Mouse (Mus musculus) macrophage (primary cell): ENCODE measurements around the gene Zfp628. TPM values are rescaled to one million over a fixed set of nuclear protein-coding genes. Genes with fewer than 3 reads are reported as not detected.
"Not testable (repeated sequence)": the region's sequence is repeated elsewhere in the genome, so short reads cannot be mapped to it uniquely, and the experiment has no call there.

Source experiments
- H3K27ac ChIP-seq: fragments of 350-480 bp; formaldehyde crosslinking; 2 replicates; pipeline ENCODE4 v1.9.0; 2021
- H3K36me3 ChIP-seq: fragments of 350-480 bp; formaldehyde crosslinking; 2 replicates; pipeline ENCODE4 v1.9.0; 2021; ENCODE audit errors: inconsistent target
- H3K4me3 ChIP-seq: fragments of 350-480 bp; formaldehyde crosslinking; 2 replicates; pipeline ENCODE4 v1.9.0; 2021; ENCODE audit errors: inconsistent target
- H3K79me2 ChIP-seq: fragments of 350-480 bp; formaldehyde crosslinking; 2 replicates; pipeline ENCODE4 v1.9.0; 2021; ENCODE audit errors: inconsistent target
- WGBS: methylation state at CpG from one replicate; pipeline ENCODE4 v1.1.7; 2026; ENCODE audit warnings: inconsistent platforms; ENCODE audit not compliant: missing documents; 5-methylcytosine and 5-hydroxymethylcytosine counted together
- polyA plus RNA-seq: library from polyadenylated mRNA; stranded (reverse); fragments of 250-400 nt; gene quantifications from 3 replicates; pipeline ENCODE4 v1.2.4, GENCODE M21; 2018; ENCODE audit warnings: inconsistent platforms
- total RNA-seq, 78 experiments: library from RNA; depleted of rRNA; stranded (reverse); fragments of 250-400 nt; gene quantifications; 1 replicate in 9 of 78; 2 replicates in 24 of 78; 3 replicates in 43 of 78; 4 replicates in 2 of 78; pipeline ENCODE4 v1.2.4; 2018; ENCODE audit warnings: inconsistent platforms in 56 of 78

Zfp628 gene
- 10 to 100 TPM in 9 of 26 experiments, 1 to 10 TPM in 17; 4.8 to 12.2 (median 8.9) TPM for total RNA-seq (2018; cell fraction: chromatin; rRNA removed)
- total RNA-seq (2018; cell fraction: cytosol; rRNA removed): 1 to 10 TPM; 5.0 to 8.7 (median 6.9) TPM
- total RNA-seq (2018; cell fraction: nucleus; rRNA removed): 10 to 100 TPM in 8 of 26 experiments, 1 to 10 TPM in 18; 5.9 to 11.3 (median 9.1) TPM
- polyA plus RNA-seq: 3.1 to 5.6 TPM (median 4.4 TPM) in 3 replicates

DNA sequence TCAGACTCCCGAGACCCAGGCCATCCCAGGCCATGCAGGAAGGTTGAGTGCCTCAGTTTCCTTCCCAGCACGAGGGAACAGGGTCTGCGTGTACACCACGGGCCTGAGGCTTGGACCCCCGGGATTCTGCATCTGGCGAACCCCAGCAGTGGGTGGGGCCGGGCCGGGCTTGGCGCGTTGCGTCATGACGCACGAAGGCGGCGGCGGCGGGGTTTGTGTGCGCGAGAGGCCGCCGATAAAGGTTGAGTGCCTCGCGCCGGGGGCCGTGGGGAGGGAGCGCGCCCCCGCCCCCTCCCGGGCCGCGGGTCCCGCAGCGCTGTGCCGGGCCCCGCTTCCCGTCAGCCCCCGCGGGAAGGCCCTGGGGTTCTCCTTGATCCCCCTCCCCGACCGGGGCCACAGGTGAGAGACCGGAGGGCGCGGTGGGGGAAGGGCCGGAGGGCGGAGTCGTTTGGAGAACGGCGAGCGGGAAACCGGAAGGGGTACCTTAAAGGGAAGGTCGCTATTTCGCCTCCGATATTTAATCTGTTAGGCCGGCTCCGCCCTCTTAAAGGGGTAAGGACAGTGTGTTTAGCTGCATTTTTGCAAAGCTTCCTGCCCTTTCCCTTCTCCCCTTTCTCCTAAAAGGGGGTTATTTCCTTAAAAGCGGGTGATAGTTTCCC is at the start of gene Zfp628:
TSS of gene Zfp628 (plus strand) at position 211 of the 659 bp plus-strand sequence.
- H3K79me2 ChIP-seq: peaks cover 30% of the 10 kb centered on the region
- peak within 1 kb of the TSS; percentile 81 for H3K4me3 ChIP-seq
- peak within 1 kb of the TSS; percentile 73 for H3K27ac ChIP-seq
- WGBS: 1% methylated on average over 56 of the region's 56 CpGs
- peaks cover 19% of the 10 kb centered on the region; the same call in 1 of the 2 replicates for H3K36me3 ChIP-seq

DNA sequence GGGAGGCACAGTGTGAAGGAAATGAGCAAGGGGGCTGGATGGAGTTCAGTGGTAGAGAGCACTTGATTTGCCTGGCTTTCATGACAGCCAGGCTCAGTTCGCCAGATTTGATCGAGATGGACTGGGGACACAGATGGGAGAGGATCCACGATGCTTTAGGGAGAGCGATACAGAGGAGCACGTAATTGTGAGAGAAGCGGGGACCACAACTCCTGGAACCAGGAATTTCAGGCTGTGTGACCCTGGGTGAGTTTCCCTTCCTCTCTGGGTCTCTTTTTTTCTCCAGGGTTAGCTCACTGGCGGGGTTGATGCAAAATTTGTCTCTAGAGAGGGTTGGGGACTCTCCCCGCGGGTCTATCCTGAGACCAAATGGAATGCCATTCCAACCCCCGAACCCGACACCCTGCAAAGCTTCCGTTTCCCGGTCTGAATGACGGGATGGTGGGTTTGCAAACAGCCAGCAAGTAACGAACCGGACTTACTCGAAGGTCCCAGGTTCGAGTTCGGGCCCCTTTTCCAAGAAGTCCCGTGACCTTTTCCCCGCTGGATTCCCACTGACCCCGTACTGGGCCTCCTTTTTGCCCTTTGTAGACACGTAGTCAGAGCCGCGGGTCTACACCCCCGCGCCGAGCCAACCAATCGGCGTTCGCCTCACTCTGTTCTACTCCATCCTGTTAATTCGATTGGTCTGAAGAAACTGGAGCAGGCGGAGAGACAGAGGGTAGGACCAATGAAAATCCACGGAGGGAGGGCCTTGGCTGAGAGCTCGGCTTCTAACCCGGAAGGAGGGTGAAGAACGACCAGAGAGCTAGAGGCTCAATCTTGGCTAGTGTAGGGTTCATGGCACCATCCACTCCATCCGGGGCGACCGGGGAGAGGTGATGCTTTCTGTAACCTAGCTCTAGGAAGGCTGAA is 49.2 kb upstream of the Zfp628 start:
- Histone ChIP-seq H3K36me3 (no peaks in the 10 kb centered on the region), H3K4me3 (peak overlapping the region; percentile 83), H3K79me2 (no peaks in the 10 kb centered on the region), H3K27ac (peak overlapping the region; percentile 82)
- WGBS: 3% methylated on average over 40 of the region's 40 CpGs

DNA sequence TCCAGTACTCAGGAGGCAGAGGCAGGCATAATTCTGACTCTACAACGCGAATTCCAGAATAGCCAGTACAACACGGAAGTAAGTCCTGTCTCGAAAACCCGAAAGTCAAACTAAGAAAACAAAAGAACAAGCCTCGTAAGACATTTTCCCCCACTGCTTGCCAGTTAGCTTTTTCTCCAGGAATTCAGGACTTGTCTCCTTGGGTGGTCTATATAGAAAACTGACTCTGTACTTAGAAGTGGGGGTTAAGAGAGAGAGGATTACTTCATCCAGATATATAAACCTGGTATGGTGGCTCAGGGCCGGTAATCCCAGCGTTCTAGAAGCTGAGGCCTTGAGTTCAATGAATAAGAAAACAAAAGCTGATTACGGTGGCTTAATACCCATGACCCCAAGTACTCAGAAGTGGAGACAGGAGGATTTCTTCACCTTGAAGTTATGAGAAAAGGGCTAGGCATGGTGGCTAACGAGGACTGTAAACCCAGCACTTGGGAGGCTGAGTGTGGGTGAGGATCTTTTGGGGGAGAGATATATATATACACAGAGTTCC is 48.3 kb upstream of the Zfp628 start:
- no peaks in the 10 kb centered on the region for H3K79me2 ChIP-seq
- peak overlapping the region; percentile 82 for H3K27ac ChIP-seq
- 18% methylated on average over 10 of the region's 10 CpGs for WGBS
- peak overlapping the region; percentile 83 for H3K4me3 ChIP-seq
- H3K36me3 ChIP-seq: no peaks in the 10 kb centered on the region

DNA sequence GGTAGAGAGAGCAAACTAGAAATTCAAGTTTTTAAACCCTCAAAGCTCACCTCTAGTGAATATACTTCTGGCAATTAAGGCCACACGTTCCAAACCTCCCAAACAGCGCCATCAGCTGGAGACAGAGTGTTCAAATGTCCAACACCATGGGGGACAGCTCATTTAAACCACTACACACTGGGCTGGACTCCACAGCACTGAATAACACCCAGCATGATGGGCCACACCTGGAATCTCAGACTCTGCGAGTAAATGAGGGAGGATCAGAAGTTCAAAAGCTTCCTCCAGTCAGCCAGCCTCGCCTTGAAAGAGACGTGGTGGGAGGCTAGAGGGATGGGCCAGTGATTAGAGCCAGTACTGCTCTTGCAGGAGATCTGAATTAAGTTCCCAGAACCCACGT is 44.9 kb upstream of the Zfp628 start, which contains the start of gene Isoc2b:
TSS of gene Isoc2b (minus strand) at position 126 of the 400 bp plus-strand sequence.
- WGBS: 73% methylated on average over 6 of the region's 6 CpGs
- no peak within 1 kb of the TSS for H3K4me3 ChIP-seq

DNA sequence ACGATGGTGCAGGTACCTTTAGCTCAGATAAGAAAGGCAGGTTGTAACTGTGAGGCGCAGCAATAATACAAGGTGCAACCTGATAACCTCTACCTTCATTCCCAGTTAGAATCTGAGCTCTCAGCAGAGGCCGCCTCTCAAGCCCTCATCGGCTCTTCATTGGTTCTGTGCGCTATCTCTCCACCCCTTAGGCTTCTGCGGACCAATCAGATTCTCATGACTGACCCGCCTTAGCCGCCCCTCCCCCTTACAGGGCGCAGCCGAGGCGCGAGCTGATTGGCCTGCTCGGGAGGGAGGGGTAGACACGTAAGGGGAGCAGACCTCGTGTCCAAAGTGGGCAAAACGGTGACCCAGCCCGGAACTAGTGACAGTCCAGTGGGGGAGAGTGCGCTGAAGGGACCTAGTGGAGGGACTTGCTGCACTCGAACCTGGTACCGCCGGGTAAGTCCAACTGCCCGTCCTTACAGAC is 38.2 kb upstream of the Zfp628 start, which contains the start of gene Isoc2a:
TSS of gene Isoc2a (plus strand) at position 401 of the 469 bp plus-strand sequence.
- no peaks in the 10 kb centered on the region for H3K36me3 ChIP-seq
- WGBS: 2% methylated on average over 21 of the region's 22 CpGs
- H3K4me3 ChIP-seq: peak within 1 kb of the TSS; percentile 74
- peak within 1 kb of the TSS; percentile 49 for H3K27ac ChIP-seq
- H3K79me2 ChIP-seq: no peaks in the 10 kb centered on the region

More for the DNA sequence above, 44.9 kb upstream of the Zfp628 start, which contains the start of gene Isoc2b:
- H3K27ac ChIP-seq: no peak within 1 kb of the TSS
- H3K79me2 ChIP-seq: no peaks in the 10 kb centered on the region
- H3K36me3 ChIP-seq: no peaks in the 10 kb centered on the region

DNA sequence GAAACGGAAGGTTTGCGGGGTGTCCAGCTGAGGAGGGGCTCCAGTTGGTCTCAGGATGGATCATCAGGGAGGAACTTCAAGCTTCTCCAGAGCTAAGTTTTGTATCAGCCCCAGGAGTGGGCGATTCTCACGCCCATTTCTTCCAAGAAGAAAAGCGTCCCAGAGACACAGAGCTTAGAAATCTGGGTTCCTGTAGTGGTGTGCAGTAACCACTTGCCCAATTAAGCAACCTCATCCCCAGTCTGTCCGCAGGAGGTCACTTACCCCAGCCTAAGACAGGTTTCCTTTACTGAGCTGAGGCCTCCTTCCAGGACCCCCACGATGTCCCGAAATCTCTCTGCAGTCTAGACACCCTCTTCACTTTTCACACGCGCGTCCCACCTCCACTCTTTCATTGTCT is 37.8 kb upstream of the Zfp628 start:
- 6% methylated on average over 11 of the region's 11 CpGs for WGBS
- H3K27ac ChIP-seq: peak overlapping the region; percentile 49

DNA sequence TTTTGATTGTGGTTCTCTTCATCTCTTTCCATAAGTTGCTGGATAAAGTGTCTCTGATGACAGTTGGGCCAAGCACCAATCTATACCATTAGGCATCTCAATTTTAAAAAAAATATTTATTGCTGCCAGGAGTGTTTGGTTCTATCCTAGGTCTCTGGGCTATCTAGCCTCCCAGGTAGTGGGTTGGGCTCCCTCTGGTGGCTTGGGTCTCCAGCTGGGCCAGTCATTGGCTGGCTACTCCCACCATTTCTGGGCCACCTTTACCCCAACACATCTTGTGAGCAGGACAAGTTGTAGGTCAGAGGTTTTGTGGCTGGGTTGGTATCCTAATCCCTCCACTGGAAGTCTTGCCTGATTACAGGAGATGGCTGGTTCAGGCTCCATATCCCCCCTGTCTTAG is 36.8 kb upstream of the Zfp628 start:
- H3K79me2 ChIP-seq: no peaks in the 10 kb centered on the region
- no peak overlapping the region for H3K4me3 ChIP-seq
- no peaks in the 10 kb centered on the region for H3K36me3 ChIP-seq
- H3K27ac ChIP-seq: no peak overlapping the region

More for the DNA sequence above, 37.8 kb upstream of the Zfp628 start:
- Histone ChIP-seq H3K36me3 (no peaks in the 10 kb centered on the region), H3K79me2 (no peaks in the 10 kb centered on the region), H3K4me3 (peak overlapping the region; percentile 74)

DNA sequence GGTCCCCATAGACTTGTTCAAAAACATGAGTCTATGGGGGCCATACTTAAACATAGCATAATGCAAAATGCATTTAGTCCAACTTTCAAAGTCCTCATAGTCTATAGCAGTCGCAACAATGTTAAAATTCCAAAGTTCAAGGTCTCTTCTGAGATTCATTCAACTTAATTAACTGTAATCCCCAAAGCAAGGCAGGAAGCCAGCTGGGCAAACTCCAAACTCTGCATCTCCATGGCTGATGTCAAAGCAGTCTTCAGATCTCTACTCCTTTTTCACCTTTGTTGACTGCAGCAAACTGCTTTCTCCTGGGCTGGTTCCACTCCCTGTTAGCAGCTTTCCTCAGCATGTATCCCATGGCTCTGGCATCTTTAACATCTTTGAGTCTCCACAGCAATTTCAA is 36.0 kb upstream of the Zfp628 start:
- not testable (repeated sequence) for H3K4me3 ChIP-seq, H3K27ac ChIP-seq, H3K36me3 ChIP-seq, H3K79me2 ChIP-seq
- 100% methylated on average over 1 of the region's 1 CpGs for whole genome bisulfite sequencing

DNA sequence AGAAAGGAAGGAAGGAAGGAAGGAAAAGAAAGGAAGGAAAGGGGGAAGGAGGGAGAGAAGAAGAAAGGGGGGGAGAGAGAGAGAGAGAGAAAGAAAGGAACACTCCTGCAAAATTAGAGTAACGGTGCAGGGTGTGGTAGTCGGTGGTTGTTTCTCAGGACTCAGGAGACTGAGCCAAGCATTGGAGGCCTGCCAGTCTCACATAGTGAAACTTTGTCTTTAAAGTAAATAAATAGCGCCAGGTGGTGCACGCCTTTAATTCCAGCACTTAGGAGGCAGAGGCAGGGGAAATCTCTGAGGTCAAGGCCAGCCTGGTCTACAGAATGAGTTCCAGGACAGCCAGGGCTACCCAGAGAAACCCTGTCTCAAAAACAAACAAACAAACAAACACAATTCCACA is 28.3 kb upstream of the Zfp628 start:
- Histone ChIP-seq H3K36me3 (peaks cover 2% of the 10 kb centered on the region; the same call in 1 of the 2 replicates), H3K79me2 (peaks cover 8% of the 10 kb centered on the region; the same call in 1 of the 2 replicates), H3K4me3 (no peak overlapping the region), H3K27ac (no peak overlapping the region)
- 90% methylated on average over 4 of the region's 4 CpGs for WGBS

DNA sequence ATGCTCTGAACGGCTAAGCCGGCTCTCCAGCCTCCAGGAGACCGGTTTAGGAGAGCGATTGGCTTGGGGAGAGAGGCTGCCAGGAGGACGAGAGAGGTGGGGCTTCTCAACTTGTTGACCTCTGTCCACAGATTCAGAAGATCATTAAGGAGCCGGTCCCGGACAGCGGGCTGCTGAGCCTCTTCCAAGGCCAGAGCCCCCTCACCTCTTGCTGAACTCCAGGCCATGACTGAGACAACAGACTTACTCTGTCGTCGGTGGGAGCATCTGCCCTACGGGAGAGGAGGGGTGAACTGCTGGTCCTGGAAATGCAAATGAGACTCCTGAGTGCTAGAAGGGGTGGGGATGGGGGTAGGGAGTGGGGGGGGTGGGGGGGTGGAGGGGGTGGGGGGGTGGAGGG is 19.8 kb upstream of the Zfp628 start:
- Histone ChIP-seq H3K27ac (no peak overlapping the region), H3K79me2 (no peaks in the 10 kb centered on the region), H3K36me3 (peaks cover 6% of the 10 kb centered on the region; the same call in 1 of the 2 replicates), H3K4me3 (no peak overlapping the region)
- 97% methylated on average over 8 of the region's 11 CpGs for WGBS

DNA sequence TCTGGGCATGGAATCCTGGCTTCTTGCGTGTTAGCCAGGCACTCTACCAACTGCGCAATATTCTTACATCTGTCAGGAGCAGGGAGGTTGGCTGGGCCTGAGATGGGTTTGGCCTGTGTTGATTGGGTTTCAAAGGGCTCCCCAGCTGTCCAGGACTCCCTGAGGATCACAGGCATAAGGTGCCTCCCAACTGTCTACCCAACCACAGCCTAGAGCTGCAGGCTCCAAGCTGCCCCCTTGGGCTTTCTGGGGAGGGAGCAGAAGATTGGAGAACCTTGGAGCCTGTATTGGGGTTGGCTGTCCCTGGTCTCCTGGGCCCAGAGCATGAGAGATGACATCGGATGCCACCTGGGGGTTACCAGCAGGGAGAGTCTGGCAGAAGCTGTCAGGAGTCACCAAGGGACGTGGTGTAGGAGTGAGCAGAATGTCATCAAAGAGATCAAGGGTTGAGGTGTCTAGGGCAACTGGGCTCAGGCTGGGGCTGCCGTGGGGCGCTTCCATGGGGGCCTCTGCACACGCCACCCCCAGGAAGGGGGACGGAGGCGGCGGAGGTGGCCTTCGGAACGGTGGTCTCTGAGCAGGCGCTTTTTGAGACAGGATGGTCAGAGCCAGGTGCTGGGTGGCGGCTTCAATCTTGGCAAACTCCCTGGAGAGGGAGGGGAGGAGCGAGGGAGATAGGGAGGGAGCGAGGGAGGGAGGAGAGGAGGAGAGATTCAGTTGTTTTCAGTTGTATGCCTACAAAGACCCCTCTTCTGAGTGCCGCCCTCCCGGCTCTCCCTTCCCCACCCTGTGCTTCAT is 16.0 kb upstream of the Zfp628 start:
- H3K4me3 ChIP-seq: no peak overlapping the region
- 74% methylated on average over 16 of the region's 18 CpGs for WGBS

DNA sequence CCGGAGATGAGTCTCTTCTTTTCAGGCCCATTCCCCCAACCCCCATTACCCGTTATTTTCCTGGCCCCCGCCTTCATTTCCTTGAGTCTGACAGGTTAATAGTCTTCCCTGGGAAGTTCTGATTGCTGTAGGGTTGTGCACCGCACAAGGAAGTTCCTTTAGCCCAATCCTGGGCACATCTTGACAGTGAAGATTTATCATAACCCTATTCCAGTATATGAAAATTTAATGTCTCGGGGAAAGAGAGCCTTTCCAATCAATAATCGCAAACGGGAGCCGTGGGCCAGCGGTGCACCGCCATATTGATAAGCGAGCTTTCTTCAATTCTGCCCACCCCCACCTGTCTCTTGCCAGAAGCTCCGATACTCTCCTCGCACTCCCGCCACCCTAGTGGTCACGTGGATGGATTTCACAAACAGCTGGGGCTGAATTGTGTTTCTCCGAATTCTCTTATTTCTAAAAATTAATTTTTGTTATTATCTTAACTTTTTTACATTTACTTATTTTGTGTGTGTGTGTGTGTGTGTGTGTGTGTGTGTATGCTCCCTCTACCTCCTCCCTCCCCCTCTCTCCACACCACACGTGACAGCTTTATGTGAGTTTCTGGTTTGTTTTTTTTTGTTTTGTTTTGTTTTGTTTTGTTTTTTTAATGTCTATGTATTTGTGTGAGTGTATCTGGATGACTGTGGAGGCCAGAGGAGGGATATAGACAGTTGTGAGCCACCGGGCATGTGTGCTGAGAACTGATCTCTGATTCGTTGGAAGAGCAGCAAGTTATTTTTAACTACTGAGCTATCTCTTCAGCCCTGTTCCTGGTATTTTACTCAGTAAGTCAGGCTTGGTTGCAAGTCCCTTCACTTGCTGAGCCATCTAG is 15.1 kb upstream of the Zfp628 start:
- Histone ChIP-seq H3K4me3 (no peak overlapping the region), H3K36me3 (no peaks in the 10 kb centered on the region), H3K79me2 (no peaks in the 10 kb centered on the region), H3K27ac (no peak overlapping the region)
- 17% methylated on average over 19 of the region's 19 CpGs for WGBS

More for the DNA sequence above, 16.0 kb upstream of the Zfp628 start:
- Histone ChIP-seq H3K27ac (no peak overlapping the region), H3K36me3 (no peaks in the 10 kb centered on the region), H3K79me2 (no peaks in the 10 kb centered on the region)

DNA sequence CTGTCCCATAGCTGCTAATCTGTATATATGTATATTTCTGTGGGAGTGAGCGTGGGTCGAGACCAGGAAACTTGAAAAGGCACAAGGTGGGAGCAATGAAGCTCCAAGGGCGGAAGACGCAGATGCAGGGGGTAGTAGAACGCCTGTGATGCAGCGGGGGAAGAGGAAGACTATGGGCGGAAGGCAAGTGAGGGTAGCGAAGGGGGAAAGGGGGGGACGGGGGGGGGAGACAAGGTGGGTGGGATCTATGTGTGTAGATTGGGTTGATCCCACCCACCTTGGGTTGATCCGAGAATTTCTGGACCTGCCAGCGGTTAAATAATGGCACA is 14.5 kb upstream of the Zfp628 start:
- no peak overlapping the region for H3K27ac ChIP-seq
- H3K36me3 ChIP-seq: no peaks in the 10 kb centered on the region
- H3K4me3 ChIP-seq: no peak overlapping the region
- WGBS: 34% methylated on average over 9 of the region's 11 CpGs
- H3K79me2 ChIP-seq: no peaks in the 10 kb centered on the region
